7 mouse cellular contexts compared by ENCODE assay signal in the genomic region with DNA sequence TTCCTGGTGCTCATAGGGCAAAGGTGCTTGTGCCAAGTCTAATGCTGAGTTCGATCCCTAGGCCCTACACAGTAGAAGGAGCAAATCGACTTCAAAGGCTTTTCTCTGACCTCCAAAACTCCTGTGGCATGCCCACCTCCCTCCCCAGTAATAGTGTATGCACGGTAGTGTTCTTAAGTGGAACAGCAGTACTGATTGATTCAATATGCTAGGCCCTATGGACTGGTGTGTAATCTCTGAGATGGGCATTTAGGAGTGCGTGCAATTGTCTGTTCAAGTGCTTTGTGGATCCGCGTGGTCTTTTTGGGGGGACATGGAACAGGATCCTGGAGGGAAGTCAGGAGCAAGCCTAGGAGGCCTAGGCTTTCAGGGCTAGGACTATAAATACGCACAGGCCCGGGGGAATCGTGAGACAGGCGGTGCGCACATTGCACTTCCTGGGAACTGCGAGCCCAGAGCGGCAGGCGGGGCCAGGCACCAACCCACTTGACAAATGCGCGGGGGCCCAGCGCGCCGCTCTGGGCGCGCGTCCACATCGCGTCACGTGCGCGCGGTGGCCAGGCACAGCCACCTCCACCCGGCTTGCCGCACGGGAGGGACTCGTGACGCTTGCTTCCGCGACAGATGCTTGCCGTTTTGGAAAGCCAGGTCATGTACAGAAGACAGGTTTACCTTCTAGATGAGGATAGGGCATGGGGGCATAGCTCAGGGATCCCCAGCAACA. TPM values are rescaled to one million over a fixed set of nuclear protein-coding genes. Genes with fewer than 3 reads are reported as not detected.
A peak's percentile ranks its signal among the peaks of the same experiment; 100 is the strongest.
DNase-seq lines count a peak whose midpoint lies in the region; ATAC-seq lines count a peak whose summit lies in the region.

No protein-coding gene starts in this region.

- peak overlapping the region; percentile 57 for H3K4me3 ChIP-seq in intestine, embryonic 16.5 days (ENCODE audit: low read length)
- peak overlapping the region; percentile 42 for H3K4me3 ChIP-seq in midbrain, embryonic 11.5 days (ENCODE audit: low read depth, low read length)

- no peaks in the 10 kb centered on the region for H3K4me1 ChIP-seq in intestine, embryonic 16.5 days (ENCODE audit: control insufficient read depth, insufficient read depth, low read length)
- H3K4me1 ChIP-seq in midbrain, embryonic 11.5 days (ENCODE audit: control insufficient read depth, insufficient read depth, low read length): peaks cover 3% of the 10 kb centered on the region; the same call in 1 of the 2 replicates

- ATAC-seq in intestine, embryonic 16.5 days: peak; percentile 99
- peak; percentile 94 for ATAC-seq in midbrain, embryonic 11.5 days (ENCODE audit: low FRiP score)

- H3K4me2 ChIP-seq in intestine, embryonic 16.5 days (ENCODE audit: low read depth, low read length): peak overlapping the region; percentile 70
- H3K4me2 ChIP-seq in midbrain, embryonic 11.5 days: peak overlapping the region; percentile 74

- intact Hi-C loops in left cerebral cortex, postnatal 36 days (cut with DNase I): loop anchor here (1.0 to 2.0 kb wide), 3 partner anchors 30 to 50 kb away; no protein-coding TSS in a partner anchor

- DNase-seq in adrenal gland, adult 8-10 months: peak; percentile 93
- DNase-seq in embryo, embryonic 9.5 days (ENCODE audit: extremely low spot score): peak; percentile 83
- peak; percentile 78 to 88 for DNase-seq in gastrocnemius, postnatal 4 days (ENCODE audit: low spot score in 2 of 2)
- peak; percentile 94 to 97 for DNase-seq in left cerebral cortex, postnatal 36 days (ENCODE audit: low spot score in 2 of 2)
- peak; percentile 97 for DNase-seq in midbrain, embryonic 11.5 days (ENCODE audit: low spot score, missing footprints)
- DNase-seq in skeletal muscle tissue, adult 2 months (ENCODE audit: low read depth, low spot score): peak; percentile 96

- no peaks in the 10 kb centered on the region for H3K27me3 ChIP-seq in intestine, embryonic 16.5 days (replicated peaks; ENCODE audit: control insufficient read depth, insufficient read depth, low read length)
- H3K27me3 ChIP-seq in midbrain, embryonic 11.5 days (ENCODE audit: control insufficient read depth, insufficient read depth, low read length): no peaks in the 10 kb centered on the region

- H3K36me3 ChIP-seq in intestine, embryonic 16.5 days (ENCODE audit: control insufficient read depth, insufficient read depth, low read length): no peaks in the 10 kb centered on the region
- H3K36me3 ChIP-seq in midbrain, embryonic 11.5 days (ENCODE audit: control insufficient read depth, insufficient read depth, low read length): no peaks in the 10 kb centered on the region

- H3K9ac ChIP-seq in intestine, embryonic 16.5 days (ENCODE audit: low read depth, low read length): peak overlapping the region; percentile 64
- H3K9ac ChIP-seq in midbrain, embryonic 11.5 days (ENCODE audit: low read length): peak overlapping the region; percentile 73

- H3K9me3 ChIP-seq in intestine, embryonic 16.5 days (ENCODE audit: control insufficient read depth, low read length): no peaks in the 10 kb centered on the region
- no peaks in the 10 kb centered on the region for H3K9me3 ChIP-seq in midbrain, embryonic 11.5 days (ENCODE audit: control insufficient read depth, low read length)

- WGBS in intestine, embryonic 16.5 days: 3% methylated on average over 36 of the region's 36 CpGs
- WGBS in midbrain, embryonic 11.5 days: 2% methylated on average over 36 of the region's 36 CpGs

- H3K27ac ChIP-seq in intestine, embryonic 16.5 days (ENCODE audit: low read length): peak overlapping the region; percentile 87
- H3K27ac ChIP-seq in midbrain, embryonic 11.5 days (ENCODE audit: low read depth, low read length): peak overlapping the region; percentile 53

RNA-seq across cellular contexts. Expression of a gene that starts 31.1 kb away (rescaled TPM):
- 100 to 1,000 TPM; 325 to 418 (median 399) TPM for total RNA-seq in adrenal gland, adult 8-10 months (2022)
- 100 to 1,000 TPM; 318 to 386 TPM for total RNA-seq in gastrocnemius, postnatal 4 days (2021)
- polyA plus RNA-seq in intestine, embryonic 16.5 days (2015; fragmentation: Nextera tagmentation; extraction: Ambion mirVana): 137 and 155 TPM in 2 replicates
- 100 to 1,000 TPM; 321 to 436 TPM for total RNA-seq in left cerebral cortex, postnatal 36 days (2021)
- 899 and 946 TPM in 2 replicates for polyA plus RNA-seq in midbrain, embryonic 11.5 days (2014; fragmentation: Nextera tagmentation; extraction: Ambion mirVana)

RNA-seq across cellular contexts. Expression of a gene that starts 37.2 kb away (rescaled TPM):
- total RNA-seq in adrenal gland, adult 8-10 months (2022): 1 to 10 TPM; 3.4 to 5.2 (median 4.1) TPM
- total RNA-seq in gastrocnemius, postnatal 4 days (2021): 1 to 10 TPM; 6.4 to 6.5 TPM
- polyA plus RNA-seq in intestine, embryonic 16.5 days (2015; fragmentation: Nextera tagmentation; extraction: Ambion mirVana): 6.1 and 8.8 TPM in 2 replicates
- total RNA-seq in left cerebral cortex, postnatal 36 days (2021): 10 to 100 TPM; 11.6 to 12.5 TPM
- polyA plus RNA-seq in midbrain, embryonic 11.5 days (2014; fragmentation: Nextera tagmentation; extraction: Ambion mirVana): 9.4 and 9.9 TPM in 2 replicates

RNA-seq across cellular contexts. Expression of a gene that starts 49.8 kb away (rescaled TPM):
- total RNA-seq in adrenal gland, adult 8-10 months (2022): 100 to 1,000 TPM in 1 of 4 experiments, 10 to 100 TPM in 3; 58.5 to 120 (median 76.1) TPM
- 10 to 100 TPM; 38.3 to 42.9 TPM for total RNA-seq in gastrocnemius, postnatal 4 days (2021)
- 136 and 142 TPM in 2 replicates for polyA plus RNA-seq in intestine, embryonic 16.5 days (2015; fragmentation: Nextera tagmentation; extraction: Ambion mirVana)
- 10 to 100 TPM; 31.1 to 33.9 TPM for total RNA-seq in left cerebral cortex, postnatal 36 days (2021)
- polyA plus RNA-seq in midbrain, embryonic 11.5 days (2014; fragmentation: Nextera tagmentation; extraction: Ambion mirVana): 123 and 126 TPM in 2 replicates

Comparison
In these comparisons a context has a peak if more than half of its experiments do, and no peak if none do; other contexts are left out.
1. Peak in every context shown above with its lines: DNase-seq, ATAC-seq, H3K4me3 ChIP-seq and H3K27ac ChIP-seq.